Mouse (Mus musculus) WW6 (cell line): ENCODE data around the gene Apex2.

Experiments
- DNase-seq: peaks from one replicate; pipeline ENCODE4 v3.0.0-alpha.2; 2013; ENCODE audit warnings: low read depth, low spot score

Apex2 gene

GRCm38 (mm10) chrX:150589696-150590095 lies at the start of gene Apex2:
Apex2 (minus strand) TSS chrX:150589868.
- no peak for DNase-seq

DNA sequence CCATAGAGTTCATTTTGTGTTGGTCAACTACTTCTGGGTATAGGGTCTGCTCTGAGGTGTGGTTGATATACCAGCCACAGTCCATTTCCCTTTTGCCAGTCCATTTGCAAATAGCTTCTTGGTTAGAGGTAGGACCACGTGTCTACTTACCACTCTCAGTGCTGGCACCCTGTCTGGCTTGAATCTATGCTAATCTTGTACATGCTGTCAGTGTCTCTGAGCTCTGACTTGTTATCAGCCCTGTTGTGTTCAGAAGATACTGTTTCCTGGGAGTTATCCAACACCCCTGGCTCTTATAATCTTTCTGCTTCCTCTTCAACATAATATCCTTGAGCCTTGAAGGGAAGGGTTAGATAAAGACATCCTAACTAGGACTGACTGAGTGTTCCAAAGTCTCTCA lies 46.8 kb upstream of the Apex2 start:
- no peak for DNase-seq

DNA sequence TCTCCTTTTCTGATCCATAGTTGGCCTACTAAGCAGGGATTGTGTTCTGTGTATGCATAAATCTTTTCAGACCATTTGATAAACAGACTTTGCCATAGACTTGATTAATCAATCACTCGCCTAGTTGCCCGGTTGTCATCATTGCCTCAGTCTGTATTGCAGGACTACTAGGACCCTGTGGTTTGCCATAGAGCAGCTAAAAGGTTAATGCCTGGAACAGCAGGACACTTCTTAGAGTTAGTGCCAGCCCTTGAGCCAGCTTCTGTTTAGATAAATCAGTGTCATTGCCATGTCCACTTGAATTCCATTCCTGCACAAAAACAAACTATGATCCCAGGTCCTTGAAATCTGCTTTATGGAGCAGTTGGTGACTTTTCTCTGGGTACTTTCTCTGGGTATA lies 9.2 kb upstream of the Apex2 start:
- DNase-seq, result no peak

GRCm38 (mm10) chrX:150595016-150595760 lies 5.5 kb upstream of the Apex2 start:
- no peak for DNase-seq

- no peak for DNase-seq
Measured at GRCm38 (mm10) chrX:150594176-150594575, 4.5 kb upstream of the Apex2 start.

DNA sequence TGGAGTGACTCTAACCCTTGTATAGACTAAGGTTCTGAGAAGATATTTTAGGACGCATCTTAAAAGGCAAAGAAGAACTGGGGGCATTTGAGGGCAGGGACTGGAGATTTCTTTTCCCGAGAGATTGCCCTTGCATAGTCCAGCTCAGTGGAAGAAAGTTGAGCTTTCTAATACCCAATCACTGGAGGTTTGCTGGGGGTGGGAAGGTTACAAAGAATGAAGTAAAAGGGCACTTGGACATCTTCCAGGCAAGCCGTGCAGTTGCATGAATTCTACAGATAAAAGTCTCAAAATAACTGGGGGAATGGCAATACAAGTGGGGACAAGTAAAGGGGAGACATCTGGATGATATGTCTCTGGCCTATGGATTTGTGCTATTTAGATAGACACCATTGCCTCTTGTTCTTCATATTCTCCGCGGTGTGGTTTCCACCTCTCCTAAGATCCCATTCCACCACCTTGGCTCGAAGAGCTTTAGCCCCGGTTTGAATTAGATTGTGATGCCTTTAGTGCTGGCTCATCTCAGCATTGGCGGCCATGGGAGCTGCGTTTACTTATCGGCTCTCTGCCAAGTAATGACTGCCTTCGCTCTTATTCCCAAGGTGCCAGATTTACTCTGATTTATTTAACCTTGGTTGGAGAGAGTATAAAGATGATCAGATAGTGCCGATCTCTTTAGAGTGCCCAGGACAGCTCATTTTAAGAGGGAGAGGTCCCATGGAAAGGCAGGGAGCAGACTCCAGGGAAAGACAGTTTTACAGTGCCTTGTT lies 3.8 kb upstream of the Apex2 start:
- no peak for DNase-seq

DNA sequence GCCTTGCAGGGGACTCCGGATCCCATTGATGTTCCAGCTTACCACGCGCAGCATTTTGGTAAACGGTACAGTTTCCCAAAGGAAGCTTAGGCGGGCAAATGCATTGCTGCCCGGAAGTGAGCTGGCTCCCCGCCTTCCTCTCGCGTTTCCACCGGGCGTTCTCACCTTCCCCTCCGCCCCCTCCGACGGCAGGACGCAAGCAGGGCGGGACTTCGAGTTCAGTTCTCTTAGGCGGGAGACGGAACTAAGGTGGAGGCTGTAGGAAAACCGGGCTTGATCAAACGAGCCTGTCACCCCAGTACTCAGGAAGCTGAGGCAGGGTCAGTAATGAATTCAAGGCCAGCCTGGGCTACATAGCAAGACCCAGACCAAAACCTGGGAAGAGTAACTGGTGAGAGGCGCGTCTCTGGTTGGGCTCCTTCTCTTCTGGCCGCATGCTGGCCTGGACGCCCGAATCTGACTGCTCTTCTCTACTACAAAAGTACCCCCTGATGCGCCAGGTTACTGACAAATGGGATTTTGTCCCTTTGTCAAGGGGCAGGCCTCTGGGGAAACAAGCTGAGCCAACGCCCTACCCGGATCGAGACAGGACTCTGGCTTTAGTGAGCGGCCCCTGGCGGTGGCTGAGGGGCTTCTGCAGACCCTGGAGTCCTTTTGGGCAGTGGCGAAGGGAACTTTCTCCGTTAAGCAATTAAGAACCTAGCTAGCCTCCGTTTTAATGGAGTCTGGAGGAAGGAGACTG lies 1.5 kb downstream of the Apex2 start, which contains the start of gene Pfkfb1:
Gene Pfkfb1, plus strand, starts transcription at position 207 of the 742 bp plus-strand sequence.
- DNase-seq, result peak; percentile 59

GRCm38 (mm10) chrX:150585116-150585515 lies 4.6 kb downstream of the Apex2 start:
- DNase-seq, result no peak

GRCm38 (mm10) chrX:150581921-150582320 lies 7.7 kb downstream of the Apex2 start:
- no peak for DNase-seq

GRCm38 (mm10) chrX:150564644-150565357 lies 24.9 kb downstream of the Apex2 start:
- DNase-seq, result no peak

- no peak for DNase-seq
Measured at GRCm38 (mm10) chrX:150554032-150554431, 35.6 kb downstream of the Apex2 start.

GRCm38 (mm10) chrX:150551986-150552385 lies 37.7 kb downstream of the Apex2 start:
- DNase-seq, result no peak

GRCm38 (mm10) chrX:150549639-150550038 lies 40.0 kb downstream of the Apex2 start:
- DNase-seq, result no peak

DNA sequence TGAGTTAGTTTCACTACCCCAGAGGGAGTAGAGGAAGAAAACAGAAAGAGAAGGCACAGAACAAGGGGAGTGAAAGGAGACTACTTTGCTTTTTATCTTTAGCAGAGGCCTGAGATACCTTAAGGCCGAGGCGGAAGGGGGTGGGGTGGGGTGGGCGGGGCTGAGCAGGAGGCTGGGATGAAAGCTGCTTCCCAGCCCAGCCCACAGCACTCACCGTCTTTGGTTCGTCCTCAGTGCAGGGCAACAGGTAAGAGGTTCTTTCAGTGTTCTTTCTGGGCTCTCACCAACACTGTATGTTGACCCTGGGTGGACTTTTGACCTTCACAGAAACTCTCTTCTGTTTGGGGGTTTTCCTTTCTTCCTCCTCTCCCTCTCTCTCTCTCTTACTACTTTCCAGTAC lies 42.4 kb downstream of the Apex2 start, which contains the start of gene Alas2:
Gene Alas2, plus strand, starts transcription at position 137 of the 400 bp plus-strand sequence.
- DNase-seq, result no peak

- no peak for DNase-seq
Measured at GRCm38 (mm10) chrX:150541684-150542083, 48.0 kb downstream of the Apex2 start.

DNA sequence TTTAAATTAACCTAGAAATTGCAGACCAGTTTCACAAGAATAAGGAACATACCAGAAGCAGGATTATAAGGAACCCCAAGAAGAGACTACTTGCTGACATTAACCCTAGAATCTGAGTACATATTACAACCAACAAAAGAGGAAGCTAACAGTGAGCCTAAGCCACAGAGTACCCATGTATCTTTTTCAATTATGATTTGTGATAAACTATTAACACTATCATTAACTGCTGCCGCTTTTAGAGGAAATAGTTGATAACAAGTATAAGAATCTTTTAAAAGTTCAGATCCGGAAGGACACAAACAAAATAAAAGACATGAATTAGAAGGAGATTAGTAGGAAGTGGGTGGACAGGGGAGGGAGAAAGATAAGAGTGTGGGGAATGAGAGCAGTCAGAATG lies 49.6 kb downstream of the Apex2 start:
- DNase-seq, result no peak

DNA sequence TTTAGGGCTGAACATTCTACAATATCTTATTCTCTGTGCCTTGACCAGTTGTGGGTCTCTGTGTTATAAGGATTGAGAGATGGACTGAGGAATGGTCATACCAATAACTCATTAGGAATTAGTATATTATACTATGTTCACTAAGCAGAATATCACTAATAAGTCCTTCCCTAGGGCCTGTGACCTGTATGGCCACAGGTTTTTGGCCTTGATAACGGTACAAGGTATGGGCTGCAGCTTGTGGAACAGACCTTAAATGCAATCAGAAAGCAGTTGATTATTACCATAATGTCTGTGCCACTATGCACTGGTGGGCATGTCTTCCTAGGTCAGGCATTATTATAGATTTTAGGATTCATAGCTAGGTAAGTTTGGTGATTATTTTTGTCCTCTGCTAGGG lies 73.2 kb downstream of the Apex2 start:
- no peak for DNase-seq

DNA sequence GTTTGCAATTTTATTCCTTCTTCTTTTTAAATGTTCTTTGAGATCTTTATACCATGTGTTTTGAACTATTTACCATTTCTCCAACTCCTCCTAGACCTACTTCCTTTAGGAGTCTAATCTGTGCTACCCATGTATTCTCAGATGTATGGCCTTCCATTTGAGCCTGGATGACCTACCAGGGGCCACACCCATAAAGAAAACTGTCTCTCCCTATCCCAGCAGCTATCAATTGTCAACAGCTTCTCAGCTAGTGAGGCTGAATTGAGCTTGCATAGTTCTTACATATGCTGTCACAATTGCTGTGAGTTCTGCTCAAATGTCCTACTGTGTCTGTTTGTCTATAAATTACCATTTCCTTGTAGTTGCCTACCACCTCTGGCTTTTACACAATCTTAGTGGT lies 73.7 kb downstream of the Apex2 start:
- no peak for DNase-seq

DNA sequence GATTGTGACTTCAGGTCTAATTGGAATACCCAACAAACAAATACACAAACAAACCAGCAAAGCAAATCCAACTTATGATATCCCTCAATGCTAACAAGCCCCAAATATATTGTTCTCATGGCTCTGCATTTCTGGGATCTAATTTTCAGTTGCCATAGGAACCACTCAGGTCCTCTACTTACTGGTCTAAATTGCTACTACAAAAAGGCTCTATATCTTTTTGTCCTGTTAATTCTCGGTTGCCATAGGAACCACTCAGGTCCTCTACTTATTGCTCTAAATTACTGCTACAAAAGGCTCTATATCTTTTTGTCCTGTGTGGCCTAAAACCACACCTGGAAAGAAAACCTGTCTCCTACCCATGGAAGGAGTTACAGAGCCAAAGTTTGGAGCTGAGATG lies 75.5 kb downstream of the Apex2 start:
- DNase-seq, result no peak

GRCm38 (mm10) chrX:150511274-150511673 lies 78.4 kb downstream of the Apex2 start:
- DNase-seq, result no peak

DNA sequence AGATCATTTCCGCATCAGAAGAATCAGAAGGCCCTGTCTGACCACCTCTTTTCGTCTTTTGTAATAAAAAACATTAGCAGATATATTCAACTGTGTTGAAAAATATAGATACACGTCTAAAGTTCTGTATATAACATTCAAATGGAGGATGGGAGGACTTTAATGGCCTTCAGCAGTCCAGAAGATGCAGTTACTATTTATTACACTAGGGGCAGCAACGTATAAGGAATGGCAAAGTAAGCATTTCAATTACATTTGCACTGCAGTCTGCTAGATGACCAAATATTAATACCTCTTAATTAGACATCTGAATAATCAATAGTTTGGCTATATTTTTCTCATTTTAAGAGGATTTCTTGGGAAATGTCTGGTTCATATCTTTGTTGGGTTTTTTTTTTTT lies 79.0 kb downstream of the Apex2 start:
- no peak for DNase-seq

- DNase-seq, result no peak
Measured at GRCm38 (mm10) chrX:150508696-150509095, 81.0 kb downstream of the Apex2 start.
